ENCODE assay signal across 9 mouse cellular contexts in genomic region chr15:78368926-78369346, GRCm38 (mm10). TPM values are rescaled to one million over a fixed set of nuclear protein-coding genes. Genes with fewer than 3 reads are reported as not detected.
DNase-seq lines count a peak whose midpoint lies in the region; ATAC-seq and TF ChIP-seq lines count a peak whose summit lies in the region.
"Had no signal": no experiment of that assay in that cellular context is flagged by ENCODE, and none has a peak within 500 bp of the region (broad histone marks: within the 10 kb centered on the region; RNA-seq: fewer than 3 reads in every experiment).

No protein-coding gene starts in this region.

- H3K27me3 ChIP-seq in lung, embryonic 14.5 days (ENCODE audit: insufficient read depth, low read length): peaks cover 5% of the 10 kb centered on the region; the same call in 1 of the 2 replicates

- H3K4me2 ChIP-seq in lung, embryonic 14.5 days: no peak overlapping the region
- H3K4me2 ChIP-seq: hindbrain, embryonic 15.5 days had no signal

- no peaks in the 10 kb centered on the region for H3K9me3 ChIP-seq in lung, embryonic 14.5 days (ENCODE audit: low read depth, low read length)
- H3K9me3 ChIP-seq: hindbrain, embryonic 15.5 days had no signal

- 5% methylated on average over 8 of the region's 8 CpGs for WGBS in lung, embryonic 14.5 days

- H3K27ac ChIP-seq in cortical plate, adult 2 months (ENCODE audit: insufficient read depth, low read length): no peak overlapping the region
- H3K27ac ChIP-seq in lung, embryonic 14.5 days (ENCODE audit: low read depth): no peak overlapping the region
- H3K27ac ChIP-seq: hindbrain, embryonic 15.5 days had no signal

- TF ChIP-seq CTCF in cortical plate, adult 2 months (IDR thresholded peaks at IDR 0.05; ENCODE audit: extremely low read depth, insufficient read depth, low read length): peak; percentile 75
- TF ChIP-seq CTCF in lung, embryonic 14.5 days (IDR thresholded peaks at IDR 0.05; ENCODE audit: low read depth): peak; percentile 86

- H3K4me3 ChIP-seq in cortical plate, adult 2 months (ENCODE audit: insufficient read depth, low read length): no peak overlapping the region
- H3K4me3 ChIP-seq in lung, embryonic 14.5 days (ENCODE audit: low read depth, low read length): no peak overlapping the region
- H3K4me3 ChIP-seq: hindbrain, embryonic 15.5 days had no signal

- no peak for TF ChIP-seq POLR2A in cortical plate, adult 2 months (IDR thresholded peaks at IDR 0.05; ENCODE audit: extremely low read depth, insufficient read depth, low read length)

- no peak for ATAC-seq in lung, embryonic 14.5 days (ENCODE audit: insufficient read depth)

- H3K36me3 ChIP-seq in lung, embryonic 14.5 days (ENCODE audit: insufficient read depth): no peaks in the 10 kb centered on the region
- H3K36me3 ChIP-seq: hindbrain, embryonic 15.5 days had no signal

- H3K4me1 ChIP-seq in cortical plate, adult 2 months (ENCODE audit: control insufficient read depth, insufficient read depth, low read length): no peaks in the 10 kb centered on the region; the same call in 1 of the 2 replicates
- H3K4me1 ChIP-seq in lung, embryonic 14.5 days (ENCODE audit: insufficient read depth): peaks cover 9% of the 10 kb centered on the region
- H3K4me1 ChIP-seq: hindbrain, embryonic 15.5 days had no signal

- H3K9ac ChIP-seq in lung, embryonic 14.5 days: no peak overlapping the region
- H3K9ac ChIP-seq: hindbrain, embryonic 15.5 days had no signal

- peak; percentile 28 to 56 for DNase-seq in cerebellum, adult 18-20 months
- no peak for DNase-seq in cerebellum, adult 9-11 months
- DNase-seq in urinary bladder, adult 18-20 months (ENCODE audit: low spot score in 2 of 2): peak; percentile 41 to 53
- no peak for DNase-seq in urinary bladder, postnatal 10 days (ENCODE audit: low spot score)
- peak; percentile 69 for DNase-seq in induced T-regulatory cell, adult 2 months (ENCODE audit: low read depth)
- peak; percentile 78 for DNase-seq in lung, embryonic 14.5 days
- DNase-seq in spleen, postnatal 10 days (ENCODE audit: low spot score in 2 of 2): peak; percentile 50 to 66

RNA-seq across cellular contexts. Expression of gene Tex33, which starts 26.8 kb away (rescaled TPM):
- not detected in 2 replicates for polyA plus RNA-seq in cortical plate, adult 2 months (2012; rRNA removed)
- not detected in 2 replicates for polyA plus RNA-seq in lung, embryonic 14.5 days (2014; fragmentation: Nextera tagmentation; extraction: Ambion mirVana)
- polyA plus RNA-seq: hindbrain, embryonic 15.5 days had no signal

RNA-seq across cellular contexts. Expression of gene Tst, which starts 36.8 kb away (rescaled TPM):
- polyA plus RNA-seq in cortical plate, adult 2 months (2012; rRNA removed): 65.7 and 67.6 TPM in 2 replicates
- 51.9 and 53.5 TPM in 2 replicates for polyA plus RNA-seq in lung, embryonic 14.5 days (2014; fragmentation: Nextera tagmentation; extraction: Ambion mirVana)

RNA-seq across cellular contexts. Expression of gene Mpst, which starts 37.3 kb away (rescaled TPM):
- polyA plus RNA-seq in cortical plate, adult 2 months (2012; rRNA removed): 66.7 and 72.9 TPM in 2 replicates
- polyA plus RNA-seq in lung, embryonic 14.5 days (2014; fragmentation: Nextera tagmentation; extraction: Ambion mirVana): 3.3 and 3.5 TPM in 2 replicates

RNA-seq across cellular contexts. Expression of gene Csf2rb, which starts 43.4 kb away (rescaled TPM):
- polyA plus RNA-seq in cortical plate, adult 2 months (2012; rRNA removed): 1.2 and 1.8 TPM in 2 replicates
- 2.2 and 2.6 TPM in 2 replicates for polyA plus RNA-seq in lung, embryonic 14.5 days (2014; fragmentation: Nextera tagmentation; extraction: Ambion mirVana)

RNA-seq across cellular contexts. Expression of gene Kctd17, which starts 59.4 kb away (rescaled TPM):
- 489 and 526 TPM in 2 replicates for polyA plus RNA-seq in cortical plate, adult 2 months (2012; rRNA removed)
- polyA plus RNA-seq in lung, embryonic 14.5 days (2014; fragmentation: Nextera tagmentation; extraction: Ambion mirVana): 51.8 and 53.9 TPM in 2 replicates

Comparison
In these comparisons a context has a peak if more than half of its experiments do, and no peak if none do; other contexts are left out.
1. DNase-seq: peak in cerebellum, adult 18-20 months (2 of 2), urinary bladder, adult 18-20 months (2 of 2), induced T-regulatory cell, adult 2 months (single experiment), lung, embryonic 14.5 days (single experiment) and spleen, postnatal 10 days (2 of 2); none in cerebellum, adult 9-11 months (single experiment) and urinary bladder, postnatal 10 days (single experiment).
2. RNA of gene Mpst, which starts 37.3 kb away (polyA plus RNA-seq): 66.7 to 72.9 TPM in cortical plate, adult 2 months; 3.3 to 3.5 TPM in lung, embryonic 14.5 days; every median in the first group is over 10 times any median in the second.